Mouse (Mus musculus): ENCODE measurements around the gene A530084C06Rik.

Gene A530084C06Rik

DNA sequence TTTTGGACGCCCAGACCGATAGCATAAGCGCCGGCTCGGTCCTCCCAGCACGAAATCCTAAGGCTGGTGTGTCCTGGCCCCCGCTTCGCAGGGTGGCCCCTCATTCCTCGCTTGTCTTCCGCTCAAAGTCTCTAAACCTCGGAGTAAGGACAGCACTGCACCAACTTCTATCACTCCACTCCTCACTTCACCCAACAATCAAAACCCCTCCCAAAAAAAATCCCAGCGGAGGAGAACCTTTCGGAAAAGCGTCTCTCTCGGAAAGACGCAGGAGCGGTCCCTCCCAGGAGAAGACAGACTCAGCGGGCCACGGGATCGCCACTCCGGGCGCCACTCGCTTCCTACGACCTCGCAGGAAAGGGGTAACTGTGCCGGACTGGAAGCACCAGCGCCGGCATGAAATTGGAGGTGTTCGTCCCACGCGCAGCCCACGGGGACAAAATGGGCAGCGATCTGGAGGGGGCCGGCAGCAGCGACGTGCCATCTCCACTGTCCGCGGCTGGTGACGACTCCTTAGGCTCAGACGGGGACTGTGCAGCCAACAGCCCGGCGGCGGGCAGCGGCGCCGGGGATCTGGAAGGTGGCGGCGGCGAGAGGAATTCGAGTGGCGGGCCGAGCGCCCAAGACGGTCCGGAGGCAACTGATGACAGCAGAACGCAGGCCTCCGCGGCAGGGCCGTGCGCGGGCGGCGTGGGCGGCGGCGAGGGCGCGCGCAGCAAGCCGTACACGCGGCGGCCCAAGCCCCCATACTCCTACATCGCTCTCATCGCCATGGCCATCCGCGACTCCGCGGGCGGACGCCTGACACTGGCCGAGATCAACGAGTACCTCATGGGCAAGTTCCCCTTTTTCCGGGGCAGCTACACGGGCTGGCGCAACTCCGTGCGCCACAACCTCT, at the start of gene A530084C06Rik:
TSS of gene A530084C06Rik (minus strand) at position 813 of the 898 bp plus-strand sequence.
- peak; percentile 44 to 64 for DNase-seq (ENCODE audit: low spot score in 2 of 2)

DNA sequence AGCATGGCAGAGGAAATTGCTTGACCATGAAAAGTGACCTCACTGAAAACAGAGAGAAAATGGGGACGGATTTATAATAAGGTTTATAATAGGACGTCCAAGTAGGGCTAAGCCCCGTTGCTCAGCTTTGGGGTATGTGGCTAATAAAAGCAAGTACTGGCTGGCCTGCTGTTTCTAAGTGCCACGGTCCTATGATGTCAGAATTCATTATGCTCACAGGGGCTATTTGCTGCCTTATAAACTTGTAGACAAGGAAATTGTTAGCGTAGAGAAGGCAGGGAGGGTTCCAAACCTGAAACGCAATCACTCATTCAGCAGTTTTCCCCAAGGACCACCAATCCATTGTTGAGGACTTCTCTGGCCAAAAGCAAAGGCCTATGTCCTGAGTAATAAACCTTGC, 44.8 kb upstream of the A530084C06Rik start:
- DNase-seq (ENCODE audit: low spot score in 2 of 2): no peak

- DNase-seq (ENCODE audit: low spot score in 2 of 2): no peak
These were observed 40.4 kb upstream of the A530084C06Rik start for GRCm38 (mm10) chr13:31599576-31599975.

- DNase-seq (ENCODE audit: low spot score in 2 of 2): no peak
These were observed 28.2 kb upstream of the A530084C06Rik start for GRCm38 (mm10) chr13:31587341-31587740.

DNA sequence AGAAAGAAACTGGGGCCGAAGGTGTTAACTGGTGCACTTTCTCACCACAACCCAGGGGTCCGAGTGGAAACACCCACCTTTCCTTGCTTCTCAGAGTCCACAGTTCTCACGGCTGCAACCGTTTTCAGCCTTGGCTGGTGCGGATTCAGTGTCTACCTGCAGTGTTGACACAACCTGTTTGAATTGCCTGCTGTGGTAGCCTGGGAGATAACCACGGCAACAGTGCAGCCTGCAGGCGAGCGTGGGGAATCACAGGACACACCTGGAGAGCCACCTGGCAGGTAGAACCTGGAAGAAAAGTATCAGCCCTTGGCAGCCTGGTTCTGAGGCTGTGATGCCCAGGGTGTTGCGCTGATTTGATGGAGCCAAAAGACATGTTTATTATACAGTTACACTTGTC, 20.7 kb upstream of the A530084C06Rik start:
- peak in 1 of 2 experiments; percentile 68 for DNase-seq (ENCODE audit: low spot score in 2 of 2)

DNA sequence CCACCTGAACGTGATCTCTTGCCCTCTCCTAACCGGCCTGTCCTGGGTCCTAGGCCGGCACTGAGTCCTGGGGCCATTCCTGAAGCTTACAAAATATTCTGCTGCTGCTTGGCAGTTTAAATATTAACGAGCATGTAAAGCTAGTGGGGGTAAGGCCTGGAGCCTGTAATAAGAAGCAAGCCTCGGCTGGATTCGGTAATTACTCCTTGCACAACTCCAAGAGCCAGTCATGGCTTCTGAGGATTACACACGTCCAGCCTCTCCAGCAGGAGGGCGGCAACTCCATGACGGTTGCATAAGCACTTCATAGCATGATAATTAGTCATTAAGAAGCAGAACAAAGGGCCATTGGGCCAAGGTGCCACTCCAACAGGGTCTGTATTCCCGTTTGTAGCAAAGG, 19.3 kb upstream of the A530084C06Rik start:
- DNase-seq (ENCODE audit: low spot score in 2 of 2): peak in 1 of 2 experiments; percentile 65

DNA sequence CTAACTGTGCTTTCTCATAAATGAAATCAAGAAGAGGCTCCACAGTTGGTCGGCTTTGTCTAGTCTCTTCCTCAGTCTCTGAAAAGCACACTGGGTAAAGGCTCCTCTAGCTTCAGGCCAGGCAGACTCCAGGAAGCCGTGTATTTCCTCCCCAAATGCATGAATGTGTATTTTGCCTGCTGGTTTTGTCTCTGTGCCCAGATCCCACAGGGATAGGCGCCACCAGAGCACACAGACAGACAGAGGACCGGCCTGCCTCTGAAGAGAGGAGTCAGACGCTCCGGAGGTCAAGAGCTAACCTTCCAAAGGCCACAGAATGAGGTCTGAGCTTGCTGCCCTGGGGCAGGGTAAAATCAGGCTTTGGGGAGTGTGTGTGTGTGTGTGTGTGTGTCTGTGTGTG, 18.4 kb upstream of the A530084C06Rik start:
- no peak for DNase-seq (ENCODE audit: low spot score in 2 of 2)

- DNase-seq (ENCODE audit: low spot score in 2 of 2): no peak
These were observed 17.6 kb upstream of the A530084C06Rik start for GRCm38 (mm10) chr13:31576696-31577095.

DNA sequence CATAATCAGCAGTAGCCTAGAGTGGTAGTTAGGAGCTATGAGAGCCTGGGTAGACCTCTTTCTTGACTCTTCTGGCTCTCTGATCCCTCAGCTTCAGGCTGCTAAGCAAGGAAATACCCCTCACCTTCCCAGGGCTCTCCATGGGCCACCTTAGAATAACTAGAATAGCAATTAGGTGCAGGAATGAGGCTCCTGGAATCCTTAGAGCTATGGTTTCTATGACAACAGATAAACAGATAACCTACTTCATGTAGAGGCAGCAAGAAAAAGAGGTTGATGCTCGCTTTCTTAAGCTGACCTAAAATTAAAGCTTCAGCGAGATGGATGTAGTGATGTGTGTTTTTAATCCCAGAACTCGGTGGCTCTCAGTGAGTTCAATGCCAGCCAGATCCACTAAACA, 15.5 kb upstream of the A530084C06Rik start:
- DNase-seq (ENCODE audit: low spot score in 2 of 2): no peak

- DNase-seq (ENCODE audit: low spot score in 2 of 2): peak in 1 of 2 experiments; percentile 71
These were observed 13.8 kb upstream of the A530084C06Rik start for GRCm38 (mm10) chr13:31572806-31573508.

DNA sequence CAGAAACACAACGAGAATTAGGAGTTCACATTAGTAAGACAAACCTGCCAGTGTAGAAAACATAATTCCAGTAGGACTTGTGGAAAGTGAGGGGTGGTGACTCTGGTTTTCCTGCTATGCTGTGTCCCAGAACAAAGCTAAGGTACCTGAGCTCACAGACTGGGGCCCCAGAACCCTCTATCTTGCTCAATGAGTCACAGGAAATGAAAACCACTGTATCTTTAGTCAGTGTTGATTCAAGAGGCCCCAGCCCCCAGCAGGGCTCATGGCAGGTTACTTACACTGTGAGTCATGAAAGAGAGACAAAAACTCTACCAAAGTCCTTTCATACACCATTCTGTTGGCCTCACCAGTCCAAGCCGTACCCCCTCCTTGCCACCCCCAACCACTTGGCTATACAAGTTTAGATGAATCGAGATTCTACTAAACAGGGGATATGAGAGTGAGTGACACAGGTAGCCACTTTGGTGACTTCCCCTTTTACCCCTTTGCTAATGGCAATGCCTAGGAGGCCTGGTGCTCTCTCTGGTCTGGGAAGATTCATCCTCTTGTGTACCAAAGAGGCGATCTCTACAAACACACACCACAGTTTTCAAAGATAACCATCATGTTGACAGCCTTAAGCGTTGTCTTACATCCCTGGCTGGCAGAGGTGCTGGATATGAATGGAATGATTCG, 8.6 kb upstream of the A530084C06Rik start:
- DNase-seq (ENCODE audit: low spot score in 2 of 2): peak in 1 of 2 experiments; percentile 58

DNA sequence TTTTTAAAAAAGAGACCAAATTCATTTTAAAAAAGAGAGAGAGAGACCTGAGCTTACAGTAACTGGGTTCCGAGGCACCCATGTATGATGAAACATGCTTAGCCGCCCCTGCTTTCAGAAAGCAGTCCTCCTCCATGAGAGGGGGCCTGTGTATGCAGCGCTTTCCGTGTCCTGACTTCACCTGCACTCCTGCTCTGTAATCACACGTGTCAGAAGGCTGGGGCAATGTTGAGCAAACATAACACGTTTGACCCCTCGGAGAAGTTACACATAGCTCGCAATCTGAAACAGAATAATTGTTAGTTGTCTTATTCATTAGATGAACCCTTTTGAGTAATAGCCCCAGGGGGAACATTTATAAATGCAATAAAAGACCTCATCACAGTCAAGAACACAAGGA, 8.0 kb upstream of the A530084C06Rik start:
- no peak for DNase-seq (ENCODE audit: low spot score in 2 of 2)

DNA sequence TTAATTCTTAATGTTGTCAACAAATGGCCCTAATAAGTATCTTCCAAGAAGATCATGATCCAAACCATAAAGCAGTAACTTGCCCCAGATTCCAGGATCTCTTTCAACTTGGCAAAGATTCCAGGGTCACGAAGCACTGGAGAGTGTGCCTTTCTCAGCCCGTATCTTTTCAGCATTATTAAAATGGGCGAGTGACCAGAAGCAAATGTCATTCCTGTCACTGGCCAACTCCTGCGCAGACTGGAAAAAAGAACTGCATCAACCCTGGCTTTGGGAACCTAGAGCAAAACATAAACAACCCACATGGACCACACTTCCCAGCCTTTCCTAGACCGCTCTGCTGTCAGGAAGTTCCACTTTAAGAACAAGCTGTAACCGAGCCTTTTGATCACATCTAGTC, 5.3 kb upstream of the A530084C06Rik start:
- DNase-seq (ENCODE audit: low spot score in 2 of 2): no peak

DNA sequence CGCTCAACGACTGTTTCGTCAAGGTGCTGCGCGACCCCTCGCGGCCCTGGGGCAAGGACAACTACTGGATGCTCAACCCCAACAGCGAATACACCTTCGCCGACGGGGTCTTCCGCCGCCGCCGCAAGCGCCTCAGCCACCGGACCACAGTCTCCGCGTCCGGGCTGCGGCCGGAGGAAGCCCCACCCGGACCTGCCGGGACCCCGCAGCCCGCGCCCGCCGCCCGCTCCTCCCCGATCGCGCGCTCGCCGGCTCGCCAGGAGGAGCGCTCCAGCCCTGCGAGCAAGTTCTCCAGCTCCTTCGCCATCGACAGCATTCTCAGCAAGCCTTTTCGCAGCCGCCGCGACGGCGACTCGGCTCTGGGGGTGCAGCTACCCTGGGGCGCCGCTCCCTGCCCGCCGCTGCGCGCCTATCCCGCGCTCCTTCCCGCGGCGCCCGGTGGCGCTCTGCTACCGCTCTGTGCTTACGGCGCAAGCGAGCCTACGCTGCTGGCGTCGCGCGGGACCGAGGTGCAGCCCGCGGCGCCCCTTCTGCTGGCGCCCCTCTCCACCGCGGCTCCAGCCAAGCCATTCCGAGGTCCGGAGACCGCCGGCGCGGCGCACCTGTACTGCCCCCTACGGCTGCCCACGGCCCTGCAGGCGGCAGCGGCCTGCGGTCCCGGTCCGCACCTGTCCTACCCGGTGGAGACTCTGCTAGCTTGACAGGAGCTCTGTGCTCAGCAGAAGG, 449 bp upstream of the A530084C06Rik start:
- no peak for DNase-seq (ENCODE audit: low spot score in 2 of 2)

- peak; percentile 83 to 85 for DNase-seq (ENCODE audit: low spot score in 2 of 2)
These were observed 1.2 kb downstream of the A530084C06Rik start for GRCm38 (mm10) chr13:31557768-31558520.

DNA sequence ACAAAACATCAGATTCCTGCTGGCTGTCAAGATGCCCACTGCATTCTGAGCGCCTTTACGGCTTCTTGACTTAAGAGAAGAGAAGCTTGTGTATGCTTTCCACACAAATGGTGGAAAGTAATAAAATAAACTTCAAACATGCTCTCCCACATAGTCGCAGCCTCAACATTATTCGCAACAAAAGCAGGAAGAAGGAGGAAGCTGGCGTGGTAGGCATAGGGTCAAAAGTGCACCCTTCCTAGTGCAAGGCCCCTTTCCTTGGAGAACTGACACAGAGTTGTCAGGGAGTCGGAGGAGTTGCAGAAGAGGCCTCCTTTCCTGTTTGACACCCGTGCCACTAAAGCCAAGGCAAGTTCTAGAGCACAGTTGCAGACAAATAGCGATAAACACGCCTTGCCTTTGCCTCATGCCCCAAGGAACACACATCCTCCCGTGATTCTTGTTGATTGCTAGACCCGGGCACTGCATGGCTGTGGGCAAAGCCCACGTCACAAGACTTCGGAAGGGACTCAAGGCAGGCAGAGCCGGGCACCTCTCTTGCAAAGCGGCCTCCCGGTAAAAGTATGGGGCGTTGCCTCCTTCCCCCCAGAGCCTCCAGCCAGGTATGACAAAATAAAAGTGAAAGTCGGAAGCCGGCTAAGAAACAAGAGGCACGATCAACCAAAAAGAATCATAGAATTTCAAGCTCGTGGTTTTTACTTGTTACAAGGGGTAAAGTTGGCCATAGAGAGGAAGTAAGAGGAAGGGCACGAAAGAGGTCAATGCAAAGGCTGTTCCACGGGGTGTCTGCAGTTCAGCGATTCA, 2.0 kb downstream of the A530084C06Rik start:
- no peak for DNase-seq (ENCODE audit: low spot score in 2 of 2)

GRCm38 (mm10) chr13:31555834-31556233, 3.3 kb downstream of the A530084C06Rik start, which contains the start of gene Foxq1:
Gene Foxq1, plus strand, starts transcription at chr13:31556134.
- DNase-seq (ENCODE audit: low spot score in 2 of 2): no peak

- peak in 1 of 2 experiments; percentile 62 for DNase-seq (ENCODE audit: low spot score in 2 of 2)
These were observed 11.5 kb downstream of the A530084C06Rik start for GRCm38 (mm10) chr13:31547610-31548009.

DNA sequence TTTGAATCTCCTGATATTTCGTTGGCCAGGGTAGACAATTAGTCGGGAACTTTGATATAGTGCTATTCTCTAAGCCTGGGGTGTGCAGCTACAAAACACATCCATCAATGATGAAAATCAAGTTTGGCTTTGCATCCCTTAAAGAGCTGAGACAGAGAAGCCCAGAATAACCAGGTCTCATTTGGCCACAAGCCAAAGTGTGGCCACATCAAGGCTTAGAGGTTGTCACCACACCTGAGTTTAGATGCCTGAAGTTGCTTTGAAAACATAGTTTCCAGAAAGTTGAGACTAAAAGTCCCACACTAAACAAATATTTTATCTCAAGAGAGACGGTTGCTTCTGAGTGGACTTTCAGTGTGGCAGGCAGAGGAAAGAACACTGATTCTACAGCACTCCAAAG, 11.9 kb downstream of the A530084C06Rik start:
- no peak for DNase-seq (ENCODE audit: low spot score in 2 of 2)

GRCm38 (mm10) chr13:31546784-31547183, 12.3 kb downstream of the A530084C06Rik start:
- no peak for DNase-seq (ENCODE audit: low spot score in 2 of 2)

Data from urinary bladder, postnatal 36 days (tissue).